10 mouse cellular contexts compared by ENCODE assay signal in the genomic region with DNA sequence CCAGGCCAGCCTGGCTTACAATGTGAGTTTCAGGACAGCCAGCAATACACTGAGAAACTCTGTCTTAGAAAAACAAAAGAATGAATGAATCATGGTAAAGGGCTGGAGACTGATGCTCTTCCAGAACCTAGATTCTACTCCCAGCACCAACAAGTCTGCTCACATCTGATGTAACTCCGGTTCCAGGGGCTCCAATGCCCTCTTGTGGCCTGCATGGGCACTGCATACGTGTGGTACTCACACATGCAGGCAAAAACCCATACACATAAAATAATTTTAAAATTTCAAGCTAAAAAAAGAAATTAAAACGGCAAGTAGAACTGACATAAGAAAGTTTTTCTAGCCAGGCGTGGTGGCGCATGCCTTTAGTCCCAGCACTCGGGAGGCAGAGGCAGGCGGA. TPM values are rescaled to one million over a fixed set of nuclear protein-coding genes. Genes with fewer than 3 reads are reported as not detected.
A peak's percentile ranks its signal among the peaks of the same experiment; 100 is the strongest.
DNase-seq lines count a peak whose midpoint lies in the region; ATAC-seq lines count a peak whose summit lies in the region.
"Had no signal": no experiment of that assay in that cellular context is flagged by ENCODE, and none has a peak within 500 bp of the region (broad histone marks: within the 10 kb centered on the region; RNA-seq: fewer than 3 reads in every experiment).

No protein-coding gene starts in this region.

- WGBS in heart, embryonic 10.5 days = 93% methylated on average over 7 of the region's 7 CpGs
- 86% methylated on average over 7 of the region's 7 CpGs for WGBS in liver, embryonic 13.5 days (ENCODE audit: insufficient replicate concordance)
- 94% methylated on average over 7 of the region's 7 CpGs for WGBS in hindbrain, embryonic 14.5 days

- no peaks in the 10 kb centered on the region for H3K4me1 ChIP-seq in heart, embryonic 10.5 days
- no peaks in the 10 kb centered on the region for H3K4me1 ChIP-seq in liver, embryonic 13.5 days (replicated peaks)
- no peaks in the 10 kb centered on the region for H3K4me1 ChIP-seq in hindbrain, embryonic 14.5 days (replicated peaks; ENCODE audit: control insufficient read depth, insufficient read depth, low read length)
- H3K4me1 ChIP-seq: limb, embryonic 13.5 days; stomach, embryonic 15.5 days had no signal

- no peak overlapping the region for H3K9ac ChIP-seq in liver, embryonic 13.5 days
- H3K9ac ChIP-seq in hindbrain, embryonic 14.5 days = no peak overlapping the region
- H3K9ac ChIP-seq: limb, embryonic 13.5 days; stomach, embryonic 15.5 days had no signal

- peak; percentile 11 for DNase-seq in heart, adult 11 months
- DNase-seq in heart, embryonic 10.5 days (ENCODE audit: low spot score) = no peak
- peak; percentile 61 for DNase-seq in 416B (ENCODE audit: low read depth)
- DNase-seq in adipocyte (ENCODE audit: low spot score) = peak; percentile 31
- DNase-seq in liver, embryonic 13.5 days = peak; percentile 34
- no peak for DNase-seq in frontal cortex, postnatal 36 days (ENCODE audit: low spot score in 2 of 2)
- no peak for DNase-seq in gastrocnemius, adult 8-10 months (ENCODE audit: low spot score in 2 of 2)
- DNase-seq in hindbrain, embryonic 14.5 days (ENCODE audit: low spot score) = no peak

- H3K4me3 ChIP-seq in heart, embryonic 10.5 days = no peak overlapping the region
- H3K4me3 ChIP-seq in liver, embryonic 13.5 days (replicated peaks) = no peak overlapping the region
- H3K4me3 ChIP-seq in hindbrain, embryonic 14.5 days (replicated peaks; ENCODE audit: low read length) = no peak overlapping the region
- H3K4me3 ChIP-seq: limb, embryonic 13.5 days; stomach, embryonic 15.5 days had no signal

- H3K27me3 ChIP-seq in heart, embryonic 10.5 days (ENCODE audit: insufficient read depth, poor library complexity, severe bottlenecking) = no peaks in the 10 kb centered on the region
- H3K27me3 ChIP-seq in liver, embryonic 13.5 days = no peaks in the 10 kb centered on the region
- no peaks in the 10 kb centered on the region for H3K27me3 ChIP-seq in hindbrain, embryonic 14.5 days (ENCODE audit: control insufficient read depth, insufficient read depth, low read length)
- H3K27me3 ChIP-seq: limb, embryonic 13.5 days; stomach, embryonic 15.5 days had no signal

- peak; percentile 70 for ATAC-seq in liver, embryonic 13.5 days (ENCODE audit: low read depth)
- ATAC-seq in hindbrain, embryonic 14.5 days (ENCODE audit: low FRiP score) = no peak

- no peaks in the 10 kb centered on the region for H3K9me3 ChIP-seq in heart, embryonic 10.5 days
- no peaks in the 10 kb centered on the region for H3K9me3 ChIP-seq in liver, embryonic 13.5 days (replicated peaks)
- no peaks in the 10 kb centered on the region for H3K9me3 ChIP-seq in hindbrain, embryonic 14.5 days (ENCODE audit: control insufficient read depth, low read length)
- H3K9me3 ChIP-seq: limb, embryonic 13.5 days; stomach, embryonic 15.5 days had no signal

- H3K4me2 ChIP-seq in liver, embryonic 13.5 days = no peak overlapping the region
- no peak overlapping the region for H3K4me2 ChIP-seq in hindbrain, embryonic 14.5 days (replicated peaks)
- H3K4me2 ChIP-seq: limb, embryonic 13.5 days; stomach, embryonic 15.5 days had no signal

- peaks cover 91% of the 10 kb centered on the region for H3K36me3 ChIP-seq in heart, embryonic 10.5 days
- H3K36me3 ChIP-seq in liver, embryonic 13.5 days = peaks cover 90% of the 10 kb centered on the region
- H3K36me3 ChIP-seq in hindbrain, embryonic 14.5 days (replicated peaks; ENCODE audit: control insufficient read depth, insufficient read depth) = peaks cover 94% of the 10 kb centered on the region

- no peak overlapping the region for H3K27ac ChIP-seq in heart, embryonic 10.5 days
- H3K27ac ChIP-seq in liver, embryonic 13.5 days = no peak overlapping the region
- no peak overlapping the region for H3K27ac ChIP-seq in hindbrain, embryonic 14.5 days
- H3K27ac ChIP-seq: limb, embryonic 13.5 days; stomach, embryonic 15.5 days had no signal

RNA-seq across cellular contexts. Expression of gene Hectd1, which starts 44.5 kb away (rescaled TPM):
- 35.2 and 35.6 TPM in 2 replicates for polyA plus RNA-seq in heart, embryonic 10.5 days (2016; fragmentation: Nextera tagmentation; extraction: Ambion mirVana)
- polyA plus RNA-seq in liver, embryonic 13.5 days (2015; fragmentation: Nextera tagmentation; extraction: Ambion mirVana) = 29.6 and 32.1 TPM in 2 replicates
- 10 to 100 TPM; 90.1 to 99.0 (median 95.5) TPM for total RNA-seq in gastrocnemius, adult 8-10 months (2022)
- polyA plus RNA-seq in hindbrain, embryonic 14.5 days (2014; fragmentation: Nextera tagmentation; extraction: Ambion mirVana) = 42.9 and 44.3 TPM in 2 replicates

Comparison
In these comparisons a context has a peak if more than half of its experiments do, and no peak if none do; other contexts are left out.
1. DNase-seq: peak in heart, adult 11 months (single experiment), 416B (single experiment), adipocyte (single experiment) and liver, embryonic 13.5 days (single experiment); none in heart, embryonic 10.5 days (single experiment), frontal cortex, postnatal 36 days (0 of 2), gastrocnemius, adult 8-10 months (0 of 2) and hindbrain, embryonic 14.5 days (single experiment).